Mouse (Mus musculus): ENCODE measurements around the gene Tmx4.
A peak's percentile ranks its signal among the peaks of the same experiment; 100 is the strongest.
"Not testable (repeated sequence)": the region's sequence is repeated elsewhere in the genome, so short reads cannot be mapped to it uniquely, and the experiment has no call there.

Gene Tmx4

DNA sequence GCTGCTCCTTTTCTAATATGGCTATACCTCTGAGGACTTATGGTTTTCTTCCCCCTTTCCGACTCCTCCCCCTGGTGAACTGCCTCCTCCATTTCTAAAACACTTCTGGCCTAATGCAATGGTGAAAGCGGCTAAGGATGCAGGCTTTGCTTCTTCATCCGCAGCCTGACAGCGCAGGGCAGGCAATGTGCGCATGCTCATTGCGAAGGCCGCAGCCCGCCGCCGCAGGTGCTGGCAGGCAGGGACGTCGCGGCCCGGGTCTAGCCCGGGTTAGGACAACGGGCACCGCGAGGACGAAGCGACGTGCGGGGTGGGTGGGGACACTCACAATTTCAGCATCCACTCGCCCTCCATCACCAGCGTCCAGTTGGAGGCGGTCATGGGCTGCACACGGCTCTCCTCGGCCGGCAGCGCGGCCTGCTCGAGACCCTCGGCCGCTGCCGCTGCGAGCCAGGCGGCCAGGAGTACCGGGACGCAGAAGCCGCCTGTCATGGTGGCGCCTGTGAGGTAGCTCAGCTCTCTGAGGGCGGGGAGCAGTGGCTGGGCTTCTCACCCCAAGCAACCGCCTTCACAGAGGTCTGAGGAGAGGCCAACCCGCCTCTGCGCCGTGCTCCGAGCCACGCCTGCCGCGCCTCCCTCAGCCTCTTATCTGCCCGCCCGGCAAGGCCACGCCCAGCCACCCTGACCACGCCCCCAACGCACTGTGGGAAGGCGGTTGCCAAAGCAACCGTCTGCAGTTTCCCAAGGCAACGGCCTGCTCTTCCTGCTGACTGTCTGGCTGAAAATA, at the start of gene Tmx4:
Gene Tmx4, minus strand, starts transcription at position 632 of the 787 bp plus-strand sequence.
- peak; percentile 96 for DNase-seq (ENCODE audit: low spot score)

DNA sequence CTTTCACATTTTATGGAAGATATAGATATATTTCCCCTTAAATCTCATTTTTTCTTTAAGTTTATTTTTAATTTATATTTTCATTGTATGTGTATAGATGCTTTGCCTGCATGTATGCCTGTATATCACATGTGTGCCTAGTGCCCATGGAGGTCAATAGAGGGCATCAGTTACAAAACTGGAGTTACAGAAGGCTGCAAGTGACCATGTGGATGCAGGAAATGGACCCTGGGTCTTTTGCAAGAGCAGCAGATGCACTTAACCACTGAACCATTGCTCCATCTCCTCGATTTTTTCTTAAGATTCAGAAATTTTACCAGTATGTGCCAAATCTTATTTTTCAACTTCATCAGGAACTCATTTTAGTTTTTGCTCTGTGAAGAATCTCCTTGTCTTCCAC, 48.2 kb upstream of the Tmx4 start:
- DNase-seq (ENCODE audit: low spot score), result no peak

- no peak for DNase-seq (ENCODE audit: low spot score)
These were observed 47.1 kb upstream of the Tmx4 start for GRCm38 (mm10) chr2:134691055-134691454.

- DNase-seq (ENCODE audit: low spot score), result no peak
These were observed 38.4 kb upstream of the Tmx4 start for GRCm38 (mm10) chr2:134682326-134682725.

GRCm38 (mm10) chr2:134681271-134681961, 37.5 kb upstream of the Tmx4 start:
- no peak for DNase-seq (ENCODE audit: low spot score)

DNA sequence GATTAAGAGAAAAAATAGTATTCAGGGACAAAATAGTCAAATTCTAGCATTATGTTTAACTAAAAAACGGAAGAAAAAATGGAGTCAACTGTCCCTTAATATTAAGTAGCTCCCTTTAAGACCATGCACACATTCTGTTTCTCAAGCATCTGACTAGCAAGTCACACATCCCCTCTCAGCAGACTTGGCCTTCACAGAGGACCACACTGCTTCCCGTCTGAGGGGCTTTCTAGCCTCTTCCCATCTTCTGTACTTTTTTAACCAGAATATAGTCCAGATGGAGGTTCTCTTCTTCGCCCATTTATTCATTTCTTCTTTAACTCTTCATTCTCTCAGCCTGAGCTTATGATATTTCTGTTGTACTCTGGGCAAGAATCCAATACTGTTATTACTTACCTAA, 35.6 kb upstream of the Tmx4 start:
- DNase-seq (ENCODE audit: low spot score), result no peak

DNA sequence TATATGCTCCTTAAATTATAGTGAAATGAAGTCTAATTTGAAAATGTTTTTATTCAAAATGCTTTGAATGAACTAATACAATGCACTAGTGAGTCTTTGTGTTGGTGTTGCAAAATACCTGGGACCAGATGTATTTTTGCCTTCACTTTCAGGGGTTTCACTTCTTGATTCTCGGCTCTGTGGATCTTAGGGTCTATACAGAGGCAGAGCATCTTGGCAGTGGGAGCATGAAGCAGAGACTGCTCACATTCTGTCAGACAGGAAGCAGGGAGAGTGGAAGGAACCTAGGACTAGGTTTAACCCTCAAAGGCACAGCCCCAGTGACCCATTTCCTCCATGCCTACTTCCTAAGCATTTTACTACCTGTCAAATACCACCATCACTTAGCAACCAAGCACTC, 31.5 kb upstream of the Tmx4 start:
- no peak for DNase-seq (ENCODE audit: low spot score)

DNA sequence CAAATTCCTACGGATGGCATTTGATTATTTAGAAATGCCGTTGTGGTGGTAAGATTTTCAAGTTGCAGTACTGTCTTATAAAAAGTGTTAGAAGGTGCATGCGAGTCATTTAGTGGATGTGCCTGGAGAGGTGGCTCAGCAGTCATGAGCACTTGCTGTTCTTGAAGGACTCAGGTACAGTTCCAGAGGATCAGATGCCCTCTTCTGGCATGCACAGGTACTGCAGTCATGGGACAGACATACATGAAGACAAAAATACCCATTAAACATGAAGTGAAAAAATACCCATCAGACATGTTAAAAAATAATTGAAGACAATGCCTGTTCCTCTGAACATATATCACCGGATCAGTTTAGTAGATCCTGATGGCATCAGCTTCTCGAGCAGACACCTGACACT, 29.7 kb upstream of the Tmx4 start:
- no peak for DNase-seq (ENCODE audit: low spot score)

DNA sequence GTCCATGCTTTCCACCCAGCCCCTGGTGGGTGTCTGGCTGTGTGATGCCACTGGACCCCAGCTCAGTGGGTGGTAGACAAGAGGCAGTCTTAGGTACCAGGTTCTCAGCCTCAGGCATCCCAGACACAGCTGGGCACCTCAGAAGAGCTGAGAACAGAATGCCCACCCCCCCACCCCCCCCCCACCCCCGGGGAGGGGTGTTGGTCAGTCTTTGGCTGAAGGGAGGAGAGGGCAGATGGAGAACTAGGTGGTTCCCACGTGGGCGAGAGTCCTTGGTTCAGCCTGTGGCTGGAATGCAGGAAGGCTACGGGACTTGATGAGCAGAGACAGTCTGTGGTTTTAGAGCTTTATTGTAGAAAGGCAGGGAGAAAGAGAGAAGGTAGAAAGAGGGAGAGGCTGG, 12.5 kb upstream of the Tmx4 start:
- no peak for DNase-seq (ENCODE audit: low spot score)

- no peak for DNase-seq (ENCODE audit: low spot score)
These were observed 10.7 kb upstream of the Tmx4 start for GRCm38 (mm10) chr2:134654668-134655067.

DNA sequence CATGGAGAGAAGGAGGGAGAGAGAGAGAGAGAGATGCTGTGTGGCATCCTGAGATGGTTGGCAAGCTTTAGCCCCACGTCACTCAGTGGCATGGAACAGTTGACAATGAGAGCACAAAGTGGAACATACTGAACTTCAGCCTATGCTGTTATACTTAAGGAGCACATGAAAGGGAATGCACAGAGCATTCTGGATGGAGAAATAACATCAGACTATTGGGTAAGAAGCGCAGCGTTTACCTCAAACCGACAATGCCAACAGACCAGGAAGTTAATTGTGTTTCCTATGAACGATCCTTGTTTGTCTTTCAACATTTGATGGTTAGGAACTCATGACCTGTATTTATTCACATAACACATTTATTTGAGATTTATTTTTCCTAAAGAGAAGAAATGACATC, 8.8 kb upstream of the Tmx4 start:
- DNase-seq (ENCODE audit: low spot score), result no peak

- no peak for DNase-seq (ENCODE audit: low spot score)
These were observed 5.1 kb upstream of the Tmx4 start for GRCm38 (mm10) chr2:134648999-134649398.

- DNase-seq (ENCODE audit: low spot score), result no peak
These were observed 1.8 kb upstream of the Tmx4 start for GRCm38 (mm10) chr2:134645752-134646151.

GRCm38 (mm10) chr2:134645166-134645565, 1.2 kb upstream of the Tmx4 start:
- DNase-seq (ENCODE audit: low spot score), result no peak

DNA sequence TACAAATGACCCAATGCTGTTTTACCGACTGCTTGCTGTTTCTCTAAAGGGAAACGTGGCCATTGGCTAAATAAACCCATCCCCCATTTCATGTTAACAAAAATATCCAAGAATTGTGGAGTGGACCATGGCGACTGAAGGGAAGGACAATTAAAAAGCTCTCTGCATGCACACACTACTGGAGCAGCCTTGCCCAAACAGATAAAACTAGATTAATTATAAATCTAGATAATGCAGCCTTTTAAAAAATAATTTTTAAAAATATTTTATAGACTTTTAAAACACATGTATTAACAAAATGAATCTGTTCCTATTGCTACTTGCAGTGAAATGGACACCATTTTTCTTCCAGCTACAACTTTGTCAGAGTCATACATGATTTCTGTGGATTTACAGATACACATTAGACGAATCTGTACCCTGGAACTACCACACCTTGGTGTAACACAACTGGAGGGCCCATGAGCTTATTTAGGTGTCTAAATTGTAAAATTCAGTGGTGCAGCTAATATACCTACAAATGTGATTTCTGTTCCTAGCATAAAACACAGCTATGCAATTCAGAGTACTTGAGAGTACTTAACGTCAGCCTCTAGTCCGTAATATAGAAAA, 462 bp upstream of the Tmx4 start:
- DNase-seq (ENCODE audit: low spot score), result no peak

GRCm38 (mm10) chr2:134642377-134642776, 1.6 kb downstream of the Tmx4 start:
- no peak for DNase-seq (ENCODE audit: low spot score)

DNA sequence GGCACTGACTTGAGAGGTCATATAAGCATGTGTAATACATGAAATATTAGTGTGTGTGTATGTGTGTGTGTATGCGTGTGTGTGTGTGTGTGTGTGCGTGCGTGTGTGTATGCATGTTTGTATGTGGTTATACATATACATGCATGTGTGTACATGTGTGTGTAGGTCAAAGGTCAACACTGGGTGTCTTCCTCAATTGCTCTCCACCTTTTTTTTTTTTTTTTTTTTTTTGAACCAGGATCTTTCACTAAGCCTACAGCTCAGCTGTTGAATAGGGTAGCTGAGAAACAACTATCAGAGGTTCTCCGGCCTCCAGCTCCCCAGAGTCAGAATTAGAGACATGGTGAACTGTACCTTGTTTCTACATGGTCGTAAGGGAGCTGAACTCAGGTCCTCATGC, 2.6 kb downstream of the Tmx4 start:
- DNase-seq (ENCODE audit: low spot score), result no peak

DNA sequence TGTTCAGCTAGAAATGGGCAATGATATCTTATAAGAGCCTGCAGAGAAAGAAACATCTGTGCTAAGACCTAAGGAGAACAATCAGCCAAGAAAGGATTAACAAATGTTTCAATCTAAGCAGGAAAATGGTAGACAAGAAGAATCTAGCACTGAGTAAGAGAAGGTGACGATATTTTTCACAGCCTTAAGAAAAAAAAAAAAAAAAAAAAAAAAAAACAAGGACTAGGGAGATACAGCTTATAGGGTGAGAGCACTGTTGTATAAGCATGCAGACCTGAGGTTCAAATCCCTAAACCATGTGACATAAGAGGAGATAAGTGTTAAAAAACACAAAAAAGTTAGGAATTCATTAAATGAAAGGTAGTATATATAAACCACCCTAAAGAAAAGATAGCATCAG, 3.5 kb downstream of the Tmx4 start:
- DNase-seq (ENCODE audit: low spot score), result no peak

DNA sequence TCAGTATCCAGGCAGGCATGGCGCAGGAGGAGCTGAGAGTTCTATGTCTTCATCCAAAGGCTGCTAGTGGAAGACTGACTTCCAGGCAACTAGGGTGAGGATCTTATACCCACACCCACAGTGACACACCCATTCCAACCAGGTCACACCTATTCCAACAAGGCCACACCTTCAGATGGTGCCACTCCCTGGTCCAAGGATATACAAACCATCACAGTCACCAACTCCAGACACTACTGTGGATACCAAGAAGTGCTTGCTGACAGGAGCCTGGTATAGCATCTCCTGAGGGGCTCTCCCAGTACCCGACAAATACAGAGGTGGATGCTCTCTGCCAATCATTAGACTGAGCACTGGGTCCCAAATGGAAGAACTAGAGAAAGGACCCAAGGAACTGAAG, 15.4 kb downstream of the Tmx4 start:
- DNase-seq (ENCODE audit: low spot score), result not testable (repeated sequence)

DNA sequence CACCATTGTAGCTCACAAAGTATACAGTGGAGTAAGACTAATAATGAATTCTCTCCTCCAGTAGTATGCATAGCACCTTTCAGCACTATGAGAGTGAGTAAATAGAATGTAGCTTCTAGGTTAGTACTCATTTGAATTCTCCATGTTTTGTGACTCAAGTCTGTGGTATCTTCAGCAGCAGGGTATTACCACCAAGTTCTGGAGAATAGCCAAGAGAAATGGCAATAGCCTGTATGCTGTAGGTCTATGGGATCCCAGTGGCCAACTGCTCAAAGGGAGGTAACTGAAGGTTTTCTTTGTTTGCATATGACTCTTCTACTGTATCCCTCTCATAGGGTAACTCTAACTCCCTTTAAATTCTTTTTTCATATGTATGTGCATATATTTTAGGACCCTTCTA, 39.0 kb downstream of the Tmx4 start:
- no peak for DNase-seq (ENCODE audit: low spot score)

GRCm38 (mm10) chr2:134591081-134591694, 52.8 kb downstream of the Tmx4 start:
- no peak for DNase-seq (ENCODE audit: low spot score)

DNA sequence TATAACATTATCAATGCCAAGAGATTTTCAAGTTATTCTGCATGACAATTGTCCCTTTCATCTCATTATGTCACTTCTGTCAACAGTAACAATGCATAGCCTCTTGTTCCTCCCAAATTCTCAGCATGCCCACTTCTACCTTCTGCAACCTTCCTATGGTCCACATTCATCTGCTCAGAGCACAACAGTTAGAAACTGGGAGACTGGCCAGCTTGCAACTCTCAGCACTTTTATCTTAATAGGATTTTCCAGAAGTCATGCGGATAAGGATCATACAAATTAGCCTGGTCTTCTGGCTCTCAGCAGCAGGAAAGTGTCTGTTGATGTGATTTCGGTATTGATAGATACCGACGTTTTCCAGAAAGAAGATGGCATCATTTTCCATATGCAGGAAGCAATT, 58.7 kb downstream of the Tmx4 start:
- no peak for DNase-seq (ENCODE audit: low spot score)

- no peak for DNase-seq (ENCODE audit: low spot score)
These were observed 84.5 kb downstream of the Tmx4 start for GRCm38 (mm10) chr2:134559422-134559821.
